ENCODE assay signal across 8 mouse cellular contexts in genomic region chr16:34400102-34400728, GRCm38 (mm10).
DNase-seq lines count a peak whose midpoint lies in the region; ATAC-seq and TF ChIP-seq lines count a peak whose summit lies in the region.

No protein-coding gene starts in this region.

- H3K4me3 ChIP-seq in neural tube, embryonic 15.5 days (replicated peaks): no peak overlapping the region
- no peak overlapping the region for H3K4me3 ChIP-seq in kidney, adult 2 months (ENCODE audit: insufficient read depth, low read depth, low read length)

- peak; percentile 60 for DNase-seq in neural tube, embryonic 10.5 days (ENCODE audit: extremely low spot score, low spot score)
- peak; percentile 65 for DNase-seq in adrenal gland, postnatal 25 days
- peak; percentile 33 for DNase-seq in kidney, adult 2 months
- DNase-seq in lung, postnatal 4 days: peak; percentile 56 to 70
- no peak for DNase-seq in left cerebral cortex, postnatal 4 days
- no peak for DNase-seq in layer of hippocampus, postnatal 14 days (ENCODE audit: low spot score in 2 of 2)
- DNase-seq in frontal cortex, postnatal 25 days (ENCODE audit: low spot score in 2 of 2): no peak

- no peaks in the 10 kb centered on the region for H3K9me3 ChIP-seq in neural tube, embryonic 15.5 days (replicated peaks)

- WGBS in neural tube, embryonic 15.5 days: 54% methylated on average over 13 of the region's 13 CpGs
- 37% methylated on average over 13 of the region's 13 CpGs for WGBS in kidney, adult 2 months

- no peak overlapping the region for H3K4me2 ChIP-seq in neural tube, embryonic 15.5 days

- no peak for TF ChIP-seq POLR2A in kidney, adult 2 months (IDR thresholded peaks at IDR 0.05; ENCODE audit: low read depth, low read length)

- no peak overlapping the region for H3K9ac ChIP-seq in neural tube, embryonic 15.5 days (replicated peaks)

- intact Hi-C loops in left cerebral cortex, postnatal 4 days (cut with DNase I): no loop called here

- ATAC-seq in neural tube, embryonic 15.5 days (ENCODE audit: low FRiP score): no peak

- H3K4me1 ChIP-seq in neural tube, embryonic 15.5 days: peaks cover 17% of the 10 kb centered on the region
- peaks cover 3% of the 10 kb centered on the region; the same call in 1 of the 2 replicates for H3K4me1 ChIP-seq in kidney, adult 2 months (ENCODE audit: control insufficient read depth, insufficient read depth, low read length)

- H3K27ac ChIP-seq in neural tube, embryonic 15.5 days (replicated peaks): no peak overlapping the region
- H3K27ac ChIP-seq in kidney, adult 2 months (ENCODE audit: insufficient read depth, low read depth, low read length): no peak overlapping the region

- TF ChIP-seq CTCF in kidney, adult 2 months (conservative IDR thresholded peaks at IDR 0.05; ENCODE audit: insufficient read depth, insufficient read length, low read depth, low read length): no peak

- H3K27me3 ChIP-seq in neural tube, embryonic 15.5 days (replicated peaks): no peaks in the 10 kb centered on the region
- no peaks in the 10 kb centered on the region for H3K27me3 ChIP-seq in kidney, adult 2 months (replicated peaks; ENCODE audit: control insufficient read depth, insufficient read depth, low read length)

- no peaks in the 10 kb centered on the region for H3K36me3 ChIP-seq in neural tube, embryonic 15.5 days
- H3K36me3 ChIP-seq in kidney, adult 2 months (ENCODE audit: control insufficient read depth, insufficient read depth, low read length): no peaks in the 10 kb centered on the region

Comparison
In these comparisons a context has a peak if more than half of its experiments do, and no peak if none do; other contexts are left out.
1. DNase-seq: peak in neural tube, embryonic 10.5 days (single experiment), adrenal gland, postnatal 25 days (single experiment), kidney, adult 2 months (single experiment) and lung, postnatal 4 days (2 of 2); none in left cerebral cortex, postnatal 4 days (single experiment), layer of hippocampus, postnatal 14 days (0 of 2) and frontal cortex, postnatal 25 days (0 of 2).